25 mouse cellular contexts compared by ENCODE assay signal in genomic region chr7:75167481-75167880, GRCm38 (mm10).
A peak's percentile ranks its signal among the peaks of the same experiment; 100 is the strongest.
DNase-seq lines count a peak whose midpoint lies in the region; ATAC-seq and TF ChIP-seq lines count a peak whose summit lies in the region.
"Had no signal": no experiment of that assay in that cellular context is flagged by ENCODE, and none has a peak within 500 bp of the region (broad histone marks: within the 10 kb centered on the region; RNA-seq: fewer than 3 reads in every experiment).

No protein-coding gene starts in this region.

- no peak overlapping the region for H3K4me3 ChIP-seq in midbrain, postnatal 0 days (ENCODE audit: low read depth, low read length)
- no peak overlapping the region for H3K4me3 ChIP-seq in midbrain, embryonic 13.5 days (replicated peaks)
- no peak overlapping the region for H3K4me3 ChIP-seq in forebrain, embryonic 16.5 days (replicated peaks; ENCODE audit: low read length)
- H3K4me3 ChIP-seq: embryonic facial prominence, embryonic 13.5 days; erythroblast, embryonic 14.5 days; forebrain, embryonic 12.5 days; hindbrain, embryonic 15.5 days; intestine, embryonic 15.5 days; left cerebral cortex, adult 2 months; limb, embryonic 10.5 days; liver, embryonic 15.5 days had no signal

- H3K4me1 ChIP-seq in midbrain, postnatal 0 days (ENCODE audit: insufficient read depth, low read length): no peaks in the 10 kb centered on the region
- no peaks in the 10 kb centered on the region for H3K4me1 ChIP-seq in midbrain, embryonic 13.5 days (replicated peaks)
- H3K4me1 ChIP-seq in forebrain, embryonic 16.5 days (replicated peaks; ENCODE audit: control insufficient read depth, insufficient read depth, low read length): no peaks in the 10 kb centered on the region
- H3K4me1 ChIP-seq: embryonic facial prominence, embryonic 13.5 days; forebrain, embryonic 12.5 days; hindbrain, embryonic 15.5 days; intestine, embryonic 15.5 days; limb, embryonic 10.5 days; liver, embryonic 15.5 days had no signal

- no peaks in the 10 kb centered on the region for H3K36me3 ChIP-seq in midbrain, postnatal 0 days (ENCODE audit: insufficient read depth, low read length)
- H3K36me3 ChIP-seq in midbrain, embryonic 13.5 days: no peaks in the 10 kb centered on the region
- H3K36me3 ChIP-seq in forebrain, embryonic 16.5 days (ENCODE audit: control insufficient read depth, insufficient read depth): no peaks in the 10 kb centered on the region
- H3K36me3 ChIP-seq: embryonic facial prominence, embryonic 13.5 days; forebrain, embryonic 12.5 days; hindbrain, embryonic 15.5 days; intestine, embryonic 15.5 days; limb, embryonic 10.5 days; liver, embryonic 15.5 days had no signal

- no peaks in the 10 kb centered on the region for H3K27me3 ChIP-seq in midbrain, postnatal 0 days (ENCODE audit: insufficient read depth, low read length)
- no peaks in the 10 kb centered on the region for H3K27me3 ChIP-seq in midbrain, embryonic 13.5 days
- H3K27me3 ChIP-seq in forebrain, embryonic 16.5 days (replicated peaks; ENCODE audit: control insufficient read depth, insufficient read depth, low read length): no peaks in the 10 kb centered on the region
- H3K27me3 ChIP-seq: embryonic facial prominence, embryonic 13.5 days; forebrain, embryonic 12.5 days; hindbrain, embryonic 15.5 days; intestine, embryonic 15.5 days; liver, embryonic 15.5 days had no signal

- H3K27ac ChIP-seq in midbrain, postnatal 0 days (ENCODE audit: low read depth, low read length): no peak overlapping the region
- no peak overlapping the region for H3K27ac ChIP-seq in midbrain, embryonic 13.5 days
- no peak overlapping the region for H3K27ac ChIP-seq in forebrain, embryonic 16.5 days (ENCODE audit: low read length)
- H3K27ac ChIP-seq: embryonic facial prominence, embryonic 13.5 days; forebrain, embryonic 12.5 days; hindbrain, embryonic 15.5 days; intestine, embryonic 15.5 days; left cerebral cortex, adult 2 months; limb, embryonic 10.5 days; liver, embryonic 15.5 days; macrophage; stomach, postnatal 0 days had no signal

- no peak overlapping the region for H3K4me2 ChIP-seq in midbrain, postnatal 0 days (ENCODE audit: low read depth, low read length, poor library complexity, severe bottlenecking)
- no peak overlapping the region for H3K4me2 ChIP-seq in midbrain, embryonic 13.5 days (replicated peaks)
- no peak overlapping the region for H3K4me2 ChIP-seq in forebrain, embryonic 16.5 days (ENCODE audit: low read length)
- H3K4me2 ChIP-seq: embryonic facial prominence, embryonic 13.5 days; forebrain, embryonic 12.5 days; hindbrain, embryonic 15.5 days; intestine, embryonic 15.5 days; liver, embryonic 15.5 days had no signal

- ATAC-seq in midbrain, postnatal 0 days (ENCODE audit: low FRiP score): no peak
- ATAC-seq in midbrain, embryonic 13.5 days: no peak
- ATAC-seq in forebrain, embryonic 16.5 days: no peak
- ATAC-seq: intestine, embryonic 15.5 days; midbrain, embryonic 16.5 days; Patski had no signal

- no peak for TF ChIP-seq CTCF in midbrain, postnatal 0 days (IDR thresholded peaks at IDR 0.05)

- no peak overlapping the region for H3K9ac ChIP-seq in midbrain, postnatal 0 days (replicated peaks; ENCODE audit: low read length, poor library complexity, severe bottlenecking)
- H3K9ac ChIP-seq in midbrain, embryonic 13.5 days (replicated peaks): no peak overlapping the region
- H3K9ac ChIP-seq in forebrain, embryonic 16.5 days (replicated peaks; ENCODE audit: low read depth, low read length): no peak overlapping the region
- H3K9ac ChIP-seq: embryonic facial prominence, embryonic 13.5 days; forebrain, embryonic 12.5 days; hindbrain, embryonic 15.5 days; intestine, embryonic 15.5 days; liver, embryonic 15.5 days had no signal

- 77% methylated on average over 3 of the region's 3 CpGs for WGBS in midbrain, postnatal 0 days
- WGBS in midbrain, embryonic 13.5 days: 91% methylated on average over 3 of the region's 3 CpGs
- 88% methylated on average over 3 of the region's 3 CpGs for WGBS in forebrain, embryonic 16.5 days

- no peaks in the 10 kb centered on the region for H3K9me3 ChIP-seq in midbrain, postnatal 0 days (ENCODE audit: low read length)
- H3K9me3 ChIP-seq in midbrain, embryonic 13.5 days: no peaks in the 10 kb centered on the region
- H3K9me3 ChIP-seq in forebrain, embryonic 16.5 days (ENCODE audit: control insufficient read depth, low read length): no peaks in the 10 kb centered on the region
- H3K9me3 ChIP-seq: embryonic facial prominence, embryonic 13.5 days; forebrain, embryonic 12.5 days; hindbrain, embryonic 15.5 days; intestine, embryonic 15.5 days; limb, embryonic 10.5 days; liver, embryonic 15.5 days had no signal

- DNase-seq in adrenal gland, postnatal 25 days: peak; percentile 18
- no peak for DNase-seq in adrenal gland, adult 18-20 months (ENCODE audit: low spot score in 2 of 2)
- DNase-seq in midbrain, postnatal 0 days (ENCODE audit: low spot score): peak; percentile 24
- DNase-seq in cerebellum, adult 9-10 months: peak; percentile 57
- DNase-seq in Muller cell, postnatal 12 days (ENCODE audit: inconsistent ontology term): no peak
- DNase-seq: embryo, embryonic 11 days; gastrocnemius, postnatal 36 days; heart, postnatal 4 days; kidney, adult 8-10 months; kidney, postnatal 10 days; liver had no signal

Comparison
In these comparisons a context has a peak if more than half of its experiments do, and no peak if none do; other contexts are left out.
1. DNase-seq: peak in adrenal gland, postnatal 25 days (single experiment), midbrain, postnatal 0 days (single experiment) and cerebellum, adult 9-10 months (single experiment); none in adrenal gland, adult 18-20 months (0 of 2) and Muller cell, postnatal 12 days (single experiment).